Comparison of ENCODE assay signal across 15 mouse cellular contexts in genomic region chrX:109001277-109001676, GRCm38 (mm10). TPM values are rescaled to one million over a fixed set of nuclear protein-coding genes. Genes with fewer than 3 reads are reported as not detected.
DNase-seq lines count a peak whose midpoint lies in the region; ATAC-seq and TF ChIP-seq lines count a peak whose summit lies in the region.
"Had no signal": no experiment of that assay in that cellular context is flagged by ENCODE, and none has a peak within 500 bp of the region (broad histone marks: within the 10 kb centered on the region; RNA-seq: fewer than 3 reads in every experiment).

No protein-coding gene starts in this region.

- H3K9me3 ChIP-seq in heart, postnatal 0 days (replicated peaks; ENCODE audit: control insufficient read depth, low read length) = no peaks in the 10 kb centered on the region
- H3K9me3 ChIP-seq in heart, embryonic 12.5 days (replicated peaks) = no peaks in the 10 kb centered on the region
- H3K9me3 ChIP-seq: heart, embryonic 13.5 days; limb, embryonic 15.5 days had no signal

- H3K36me3 ChIP-seq in heart, postnatal 0 days (replicated peaks; ENCODE audit: control insufficient read depth, insufficient read depth, low read length) = no peaks in the 10 kb centered on the region
- H3K36me3 ChIP-seq in heart, embryonic 12.5 days = peaks cover under 1% of the 10 kb centered on the region; the same call in 1 of the 2 replicates
- H3K36me3 ChIP-seq: limb, embryonic 15.5 days had no signal

- DNase-seq in heart, postnatal 0 days (ENCODE audit: low spot score) = no peak
- peak; percentile 3 for DNase-seq in lung, postnatal 10 days
- no peak for DNase-seq in lung, postnatal 25 days (ENCODE audit: low spot score)
- no peak for DNase-seq in cerebellum, adult 11 months
- DNase-seq in gastrocnemius, adult 18-20 months (ENCODE audit: low spot score) = no peak
- DNase-seq: cerebellum, postnatal 36 days; forebrain, postnatal 0 days; gastrocnemius, postnatal 14 days; kidney, adult 18-20 months; lung, postnatal 4 days; right cerebral cortex, adult 18-20 months had no signal

- H3K9ac ChIP-seq in heart, postnatal 0 days (replicated peaks; ENCODE audit: low read depth, low read length) = no peak overlapping the region
- no peak overlapping the region for H3K9ac ChIP-seq in heart, embryonic 12.5 days
- H3K9ac ChIP-seq: forebrain, postnatal 0 days; heart, embryonic 13.5 days; limb, embryonic 15.5 days had no signal

- H3K27ac ChIP-seq in heart, postnatal 0 days (ENCODE audit: low read depth) = no peak overlapping the region
- no peak overlapping the region for H3K27ac ChIP-seq in heart, embryonic 12.5 days (ENCODE audit: poor library complexity, severe bottlenecking)
- H3K27ac ChIP-seq: heart, embryonic 13.5 days; limb, embryonic 15.5 days had no signal

- no peaks in the 10 kb centered on the region for H3K27me3 ChIP-seq in heart, postnatal 0 days (ENCODE audit: control insufficient read depth, insufficient read depth, low read length)
- no peaks in the 10 kb centered on the region for H3K27me3 ChIP-seq in heart, embryonic 12.5 days (replicated peaks)
- H3K27me3 ChIP-seq: heart, embryonic 13.5 days; limb, embryonic 15.5 days had no signal

- H3K4me3 ChIP-seq in heart, postnatal 0 days (ENCODE audit: low read depth, low read length) = no peak overlapping the region
- no peak overlapping the region for H3K4me3 ChIP-seq in heart, embryonic 12.5 days
- H3K4me3 ChIP-seq: heart, embryonic 13.5 days; limb, embryonic 15.5 days had no signal

- TF ChIP-seq EP300 in heart, postnatal 0 days (IDR thresholded peaks at IDR 0.05; ENCODE audit: low read depth) = no peak

- 47% methylated on average over 4 of the region's 4 CpGs for WGBS in heart, postnatal 0 days
- 63% methylated on average over 4 of the region's 4 CpGs for WGBS in heart, embryonic 12.5 days

- no peak for ATAC-seq in heart, postnatal 0 days (ENCODE audit: insufficient read depth, low read depth)
- no peak for ATAC-seq in heart, embryonic 12.5 days (ENCODE audit: insufficient number of reproducible peaks, low FRiP score)
- ATAC-seq in common myeloid progenitor, adult 5-6 weeks (replicated peaks; ENCODE audit: low read depth, poor library complexity, severe bottlenecking) = peak; percentile 50; the same call in 1 of the 2 replicates
- ATAC-seq: forebrain, postnatal 0 days had no signal

- 0 out of 2 replicates have a peak, but pooled peaks have one; percentile 11 for TF ChIP-seq CTCF in heart, postnatal 0 days (IDR thresholded peaks at IDR 0.05; ENCODE audit: low read depth)

- no peak overlapping the region for H3K4me2 ChIP-seq in heart, postnatal 0 days (ENCODE audit: low read depth, low read length)
- no peak overlapping the region for H3K4me2 ChIP-seq in heart, embryonic 12.5 days
- H3K4me2 ChIP-seq: heart, embryonic 13.5 days; limb, embryonic 15.5 days had no signal

- H3K4me1 ChIP-seq in heart, postnatal 0 days (ENCODE audit: control insufficient read depth, insufficient read depth) = no peaks in the 10 kb centered on the region
- no peaks in the 10 kb centered on the region for H3K4me1 ChIP-seq in heart, embryonic 12.5 days (replicated peaks)
- H3K4me1 ChIP-seq: heart, embryonic 13.5 days; limb, embryonic 15.5 days had no signal

RNA-seq across cellular contexts. Expression of gene Hmgn5, which starts 11.9 kb away (rescaled TPM):
- total RNA-seq in heart, postnatal 0 days (2014; rRNA removed; ENCODE audit: low replicate concordance) = 0.19 TPM in 1 of 2 replicates, not detected in the other
- polyA plus RNA-seq in heart, postnatal 0 days (2015; fragmentation: Nextera tagmentation; extraction: Ambion mirVana) = 15.1 and 15.4 TPM in 2 replicates
- 22.3 and 22.4 TPM in 2 replicates for polyA plus RNA-seq in heart, embryonic 12.5 days (2016; fragmentation: Nextera tagmentation; extraction: Ambion mirVana)
- total RNA-seq in common myeloid progenitor, adult 5-6 weeks (2017) = 66.5 and 74.9 TPM in 2 replicates
- total RNA-seq in gastrocnemius, adult 18-20 months (2021) = 1 to 10 TPM; 5.9 to 8.4 TPM
